Mouse (Mus musculus): ENCODE measurements around the gene Dusp7. TPM values are rescaled to one million over a fixed set of nuclear protein-coding genes. Genes with fewer than 3 reads are reported as not detected.

The Dusp7 gene
- total and polyA plus RNA-seq, 3 experiments = 8.6 to 49.3 (median 27.3) TPM

DNA sequence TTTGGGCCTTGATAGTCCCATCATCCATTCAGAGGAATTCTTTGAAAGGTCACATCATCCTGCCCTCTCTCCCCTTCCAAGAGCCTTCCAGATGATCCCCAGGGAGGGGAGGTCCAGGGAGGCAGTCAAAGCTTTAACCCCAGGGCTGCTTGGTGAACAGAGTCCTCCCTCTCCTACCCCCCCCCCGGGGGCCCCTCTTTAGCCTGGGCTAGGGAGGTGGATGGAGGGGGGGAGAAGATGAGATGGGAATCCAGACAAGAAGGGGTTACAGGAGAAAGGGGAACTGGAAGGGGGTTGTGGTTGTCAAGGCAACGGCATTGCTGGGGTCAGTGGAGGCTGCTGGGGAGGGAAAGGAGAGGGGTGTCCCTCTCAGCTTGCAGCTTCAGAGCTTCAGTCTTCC is 52.2 kb downstream of the Dusp7 start:
- Histone ChIP-seq H3K4me3 (ENCODE audit: low read depth, low read length) (no peak overlapping the region), H3K4me1 (ENCODE audit: insufficient read depth, low read depth, low read length) (peaks cover 34% of the 10 kb centered on the region), H3K36me3 (replicated peaks) (no peaks in the 10 kb centered on the region), H3K9me3 (replicated peaks) (no peaks in the 10 kb centered on the region), H3K27me3 (ENCODE audit: insufficient read depth, low read length) (peaks cover 44% of the 10 kb centered on the region)
- TF ChIP-seq GATA1 (IDR thresholded peaks at IDR 0.05; ENCODE audit: borderline replicate concordance, low read length) = no peak
- no peak for TF ChIP-seq TAL1 (conservative IDR thresholded peaks at IDR 0.05; ENCODE audit: low read depth, low read length)
- TF ChIP-seq GATA2 (IDR thresholded peaks at IDR 0.05; ENCODE audit: borderline replicate concordance, low read depth, low read length) = no peak
- TF ChIP-seq CTCF (IDR thresholded peaks at IDR 0.05; ENCODE audit: low read depth, low read length) = no peak
- TF ChIP-seq POLR2AphosphoS5 (IDR thresholded peaks at IDR 0.05; ENCODE audit: insufficient replicate concordance, low read depth, low read length) = no peak
- DNase-seq (ENCODE audit: low spot score) = peak; percentile 28
- ATAC-seq (ENCODE audit: extremely low read depth, insufficient number of reproducible peaks, low FRiP score, poor library complexity, severe bottlenecking) = no peak

- DNase-seq (ENCODE audit: low spot score) = no peak
- no peaks in the 10 kb centered on the region for H3K36me3 ChIP-seq (replicated peaks)
- peaks cover 34% of the 10 kb centered on the region for H3K4me1 ChIP-seq (ENCODE audit: insufficient read depth, low read depth, low read length)
- no peak overlapping the region for H3K4me3 ChIP-seq (ENCODE audit: low read depth, low read length)
- H3K27me3 ChIP-seq (ENCODE audit: insufficient read depth, low read length) = peaks cover 47% of the 10 kb centered on the region
- H3K9me3 ChIP-seq (replicated peaks) = no peaks in the 10 kb centered on the region
- no peak for TF ChIP-seq GATA2 (IDR thresholded peaks at IDR 0.05; ENCODE audit: borderline replicate concordance, low read depth, low read length)
- no peak for TF ChIP-seq POLR2AphosphoS5 (IDR thresholded peaks at IDR 0.05; ENCODE audit: insufficient replicate concordance, low read depth, low read length)
- no peak for TF ChIP-seq TAL1 (conservative IDR thresholded peaks at IDR 0.05; ENCODE audit: low read depth, low read length)
- TF ChIP-seq CTCF (IDR thresholded peaks at IDR 0.05; ENCODE audit: low read depth, low read length) = no peak
- TF ChIP-seq GATA1 (IDR thresholded peaks at IDR 0.05; ENCODE audit: borderline replicate concordance, low read length) = no peak
- ATAC-seq (ENCODE audit: extremely low read depth, insufficient number of reproducible peaks, low FRiP score, poor library complexity, severe bottlenecking) = no peak
Observed at GRCm38 (mm10) chr9:106421033-106421864, 52.8 kb downstream of the Dusp7 start.

- peaks cover 47% of the 10 kb centered on the region for H3K27me3 ChIP-seq (ENCODE audit: insufficient read depth, low read length)
- H3K4me1 ChIP-seq (ENCODE audit: insufficient read depth, low read depth, low read length) = peaks cover 34% of the 10 kb centered on the region
- H3K36me3 ChIP-seq (replicated peaks) = no peaks in the 10 kb centered on the region
- TF ChIP-seq GATA1 (IDR thresholded peaks at IDR 0.05; ENCODE audit: borderline replicate concordance, low read length) = no peak
- TF ChIP-seq POLR2AphosphoS5 (IDR thresholded peaks at IDR 0.05; ENCODE audit: insufficient replicate concordance, low read depth, low read length) = no peak
- no peak for TF ChIP-seq TAL1 (conservative IDR thresholded peaks at IDR 0.05; ENCODE audit: low read depth, low read length)
- peak; percentile 71 for TF ChIP-seq CTCF (IDR thresholded peaks at IDR 0.05; ENCODE audit: low read depth, low read length)
- no peak for TF ChIP-seq GATA2 (IDR thresholded peaks at IDR 0.05; ENCODE audit: borderline replicate concordance, low read depth, low read length)
- ATAC-seq (ENCODE audit: extremely low read depth, insufficient number of reproducible peaks, low FRiP score, poor library complexity, severe bottlenecking) (peak; percentile 49), DNase-seq (ENCODE audit: low spot score) (peak; percentile 59)
- H3K4me3 ChIP-seq (ENCODE audit: low read depth, low read length) = no peak overlapping the region
- no peaks in the 10 kb centered on the region for H3K9me3 ChIP-seq (replicated peaks)
Observed at GRCm38 (mm10) chr9:106421865-106422160, 53.4 kb downstream of the Dusp7 start.

Other genes starting within 250 kb of the Dusp7 start
- gene Glyctk, start 210.5 kb upstream of the Dusp7 start, total RNA-seq (2014; fragmentation: Nextera tagmentation) = 0.29 and 3.5 TPM in 2 replicates
- 1.2 TPM in 2 replicates for gene Glyctk, start 210.5 kb upstream of the Dusp7 start, total RNA-seq (2017)
- gene Glyctk, start 210.5 kb upstream of the Dusp7 start, polyA plus RNA-seq (2012) = 1.00 and 1.1 TPM in 2 replicates
- 103 and 116 TPM in 2 replicates for gene Wdr82, start 197.7 kb upstream of the Dusp7 start, total RNA-seq (2014; fragmentation: Nextera tagmentation)
- gene Wdr82, start 197.7 kb upstream of the Dusp7 start, total RNA-seq (2017) = 92.0 and 95.4 TPM in 2 replicates
- 15.1 and 20.0 TPM in 2 replicates for gene Wdr82, start 197.7 kb upstream of the Dusp7 start, polyA plus RNA-seq (2012)
- 6.7 and 9.4 TPM in 2 replicates for gene Ppm1m, start 168.9 kb upstream of the Dusp7 start, total RNA-seq (2014; fragmentation: Nextera tagmentation)
- 14.4 and 19.1 TPM in 2 replicates for gene Ppm1m, start 168.9 kb upstream of the Dusp7 start, total RNA-seq (2017)
- 18.5 and 20.9 TPM in 2 replicates for gene Ppm1m, start 168.9 kb upstream of the Dusp7 start, polyA plus RNA-seq (2012)
- gene Twf2, start 165.5 kb upstream of the Dusp7 start, total RNA-seq (2014; fragmentation: Nextera tagmentation) = 13.7 and 17.5 TPM in 2 replicates
- gene Twf2, start 165.5 kb upstream of the Dusp7 start, total RNA-seq (2017) = 35.7 and 51.5 TPM in 2 replicates
- 32.3 and 38.6 TPM in 2 replicates for gene Twf2, start 165.5 kb upstream of the Dusp7 start, polyA plus RNA-seq (2012)
- gene Tlr9, start 146.0 kb upstream of the Dusp7 start, total RNA-seq (2014; fragmentation: Nextera tagmentation) = not detected in 2 replicates
- 0.06 and 0.27 TPM in 2 replicates for gene Tlr9, start 146.0 kb upstream of the Dusp7 start, total RNA-seq (2017)
- gene Tlr9, start 146.0 kb upstream of the Dusp7 start, polyA plus RNA-seq (2012) = not detected in 2 replicates
- gene Alas1, start 120.0 kb upstream of the Dusp7 start, total RNA-seq (2014; fragmentation: Nextera tagmentation) = 59.1 and 67.8 TPM in 2 replicates
- 41.7 and 44.2 TPM in 2 replicates for gene Alas1, start 120.0 kb upstream of the Dusp7 start, total RNA-seq (2017)
- gene Alas1, start 120.0 kb upstream of the Dusp7 start, polyA plus RNA-seq (2012) = 8.5 and 10.3 TPM in 2 replicates
- 20.2 and 31.7 TPM in 2 replicates for gene Poc1a, start 87.6 kb upstream of the Dusp7 start, total RNA-seq (2014; fragmentation: Nextera tagmentation)
- 25.6 and 28.8 TPM in 2 replicates for gene Poc1a, start 87.6 kb upstream of the Dusp7 start, total RNA-seq (2017)
- 8.8 and 14.8 TPM in 2 replicates for gene Poc1a, start 87.6 kb upstream of the Dusp7 start, polyA plus RNA-seq (2012)
- gene Rpl29, start 60.8 kb downstream of the Dusp7 start, total RNA-seq (2014; fragmentation: Nextera tagmentation) = 149 and 190 TPM in 2 replicates
- gene Rpl29, start 60.8 kb downstream of the Dusp7 start, total RNA-seq (2017) = 81.1 and 107 TPM in 2 replicates
- 29.5 and 38.8 TPM in 2 replicates for gene Rpl29, start 60.8 kb downstream of the Dusp7 start, polyA plus RNA-seq (2012)
- gene Acy1, start 69.7 kb downstream of the Dusp7 start, total RNA-seq (2014; fragmentation: Nextera tagmentation) = 6.0 and 11.6 TPM in 2 replicates
- gene Acy1, start 69.7 kb downstream of the Dusp7 start, total RNA-seq (2017) = 11.0 and 17.1 TPM in 2 replicates
- 12.7 and 16.5 TPM in 2 replicates for gene Acy1, start 69.7 kb downstream of the Dusp7 start, polyA plus RNA-seq (2012)
- 6.9 and 7.7 TPM in 2 replicates for gene Abhd14b, start 78.8 kb downstream of the Dusp7 start, total RNA-seq (2014; fragmentation: Nextera tagmentation)
- gene Abhd14b, start 78.8 kb downstream of the Dusp7 start, total RNA-seq (2017) = 2.6 and 3.1 TPM in 2 replicates
- gene Abhd14b, start 78.8 kb downstream of the Dusp7 start, polyA plus RNA-seq (2012) = 2.3 and 3.1 TPM in 2 replicates
- gene Abhd14a, start 79.0 kb downstream of the Dusp7 start, total RNA-seq (2014; fragmentation: Nextera tagmentation) = 4.8 and 5.7 TPM in 2 replicates
- 7.7 and 8.4 TPM in 2 replicates for gene Abhd14a, start 79.0 kb downstream of the Dusp7 start, total RNA-seq (2017)
- 22.4 and 24.0 TPM in 2 replicates for gene Abhd14a, start 79.0 kb downstream of the Dusp7 start, polyA plus RNA-seq (2012)
- 9.2 and 9.9 TPM in 2 replicates for gene Pcbp4, start 84.7 kb downstream of the Dusp7 start, total RNA-seq (2014; fragmentation: Nextera tagmentation)
- 2.8 and 3.0 TPM in 2 replicates for gene Pcbp4, start 84.7 kb downstream of the Dusp7 start, total RNA-seq (2017)
- gene Pcbp4, start 84.7 kb downstream of the Dusp7 start, polyA plus RNA-seq (2012) = 18.9 and 22.1 TPM in 2 replicates
- not detected in 2 replicates for gene Gpr62, start 97.3 kb downstream of the Dusp7 start, total RNA-seq (2014; fragmentation: Nextera tagmentation)
- not detected in 2 replicates for gene Gpr62, start 97.3 kb downstream of the Dusp7 start, total RNA-seq (2017)
- gene Gpr62, start 97.3 kb downstream of the Dusp7 start, polyA plus RNA-seq (2012) = not detected in 2 replicates
- gene Rrp9, start 107.3 kb downstream of the Dusp7 start, total RNA-seq (2014; fragmentation: Nextera tagmentation) = 25.7 and 45.8 TPM in 2 replicates
- 32.6 and 39.2 TPM in 2 replicates for gene Rrp9, start 107.3 kb downstream of the Dusp7 start, total RNA-seq (2017)
- 357 and 455 TPM in 2 replicates for gene Rrp9, start 107.3 kb downstream of the Dusp7 start, polyA plus RNA-seq (2012)
- 3.5 TPM in 1 of 2 replicates, not detected in the other for gene Parp3, start 108.3 kb downstream of the Dusp7 start, total RNA-seq (2014; fragmentation: Nextera tagmentation)
- gene Parp3, start 108.3 kb downstream of the Dusp7 start, total RNA-seq (2017) = 2.8 and 3.2 TPM in 2 replicates
- 0.48 and 0.85 TPM in 2 replicates for gene Parp3, start 108.3 kb downstream of the Dusp7 start, polyA plus RNA-seq (2012)
- gene Iqcf1, start 131.3 kb downstream of the Dusp7 start, total RNA-seq (2014; fragmentation: Nextera tagmentation) = not detected in 2 replicates
- not detected in 2 replicates for gene Iqcf1, start 131.3 kb downstream of the Dusp7 start, total RNA-seq (2017)
- gene Iqcf1, start 131.3 kb downstream of the Dusp7 start, polyA plus RNA-seq (2012) = not detected in 2 replicates
- 3.6 and 5.3 TPM in 2 replicates for gene Iqcf5, start 145.9 kb downstream of the Dusp7 start, total RNA-seq (2014; fragmentation: Nextera tagmentation)
- 0.76 and 1.2 TPM in 2 replicates for gene Iqcf5, start 145.9 kb downstream of the Dusp7 start, total RNA-seq (2017)
- gene Iqcf5, start 145.9 kb downstream of the Dusp7 start, polyA plus RNA-seq (2012) = 0.13 TPM in 1 of 2 replicates, not detected in the other
- not detected in 2 replicates for gene Iqcf3, start 193.0 kb downstream of the Dusp7 start, total RNA-seq (2014; fragmentation: Nextera tagmentation)
- not detected in 2 replicates for gene Iqcf3, start 193.0 kb downstream of the Dusp7 start, total RNA-seq (2017)
- gene Iqcf3, start 193.0 kb downstream of the Dusp7 start, polyA plus RNA-seq (2012) = not detected in 2 replicates
- gene Iqcf4, start 202.4 kb downstream of the Dusp7 start, total RNA-seq (2014; fragmentation: Nextera tagmentation) = not detected in 2 replicates
- not detected in 2 replicates for gene Iqcf4, start 202.4 kb downstream of the Dusp7 start, total RNA-seq (2017)
- gene Iqcf4, start 202.4 kb downstream of the Dusp7 start, polyA plus RNA-seq (2012) = not detected in 2 replicates

All from G1E (cell line).